Mouse (Mus musculus) mouse embryonic stem cell (cell line): ENCODE measurements around the gene Hist2h2aa1.
"Not testable (repeated sequence)": the region's sequence is repeated elsewhere in the genome, so short reads cannot be mapped to it uniquely, and the experiment has no call there.

Source experiments
- in situ Hi-C, 2 experiments: fragments of 300-500 bp; cut with MboI; formaldehyde crosslinking; loops; 1 replicate in 1 of 2; 3 replicates in 1 of 2; pipeline ENCODE4 v1.14.3; 2019 to 2020; ENCODE audit warnings: low sequenced_read_pairs in 2 of 2, low pct_unique_long_range_greater_than_20kb in 1 of 2, mixed read lengths in 1 of 2; ENCODE audit not compliant: unreplicated experiment in 1 of 2

The Hist2h2aa1 gene

GRCm38 (mm10) chr3:96226695-96227648, 18.3 kb upstream of the Hist2h2aa1 start:
- in situ Hi-C loops = no loop called here

DNA sequence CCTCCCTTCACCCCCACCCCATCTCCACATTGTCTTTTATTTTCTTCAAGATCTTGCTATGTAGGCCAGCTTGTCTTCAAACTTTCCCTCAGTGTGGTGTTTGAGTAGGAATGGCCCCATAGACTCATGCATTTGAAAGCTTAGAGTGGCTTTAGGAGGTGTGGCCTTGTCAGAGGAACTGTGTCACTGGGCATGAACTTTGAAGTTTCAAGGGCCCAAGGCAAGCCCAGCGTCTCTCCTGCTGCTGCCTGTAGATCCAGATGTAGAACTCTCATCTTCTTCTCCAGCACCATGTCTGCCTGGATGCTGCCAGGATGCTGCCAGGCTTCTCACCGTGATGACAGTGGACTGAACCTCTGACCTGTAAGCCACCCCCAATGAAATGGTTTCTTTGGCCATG, 16.5 kb upstream of the Hist2h2aa1 start:
- in situ Hi-C loops = no loop called here

GRCm38 (mm10) chr3:96230404-96230803, 14.9 kb upstream of the Hist2h2aa1 start:
- in situ Hi-C loops = no loop called here

DNA sequence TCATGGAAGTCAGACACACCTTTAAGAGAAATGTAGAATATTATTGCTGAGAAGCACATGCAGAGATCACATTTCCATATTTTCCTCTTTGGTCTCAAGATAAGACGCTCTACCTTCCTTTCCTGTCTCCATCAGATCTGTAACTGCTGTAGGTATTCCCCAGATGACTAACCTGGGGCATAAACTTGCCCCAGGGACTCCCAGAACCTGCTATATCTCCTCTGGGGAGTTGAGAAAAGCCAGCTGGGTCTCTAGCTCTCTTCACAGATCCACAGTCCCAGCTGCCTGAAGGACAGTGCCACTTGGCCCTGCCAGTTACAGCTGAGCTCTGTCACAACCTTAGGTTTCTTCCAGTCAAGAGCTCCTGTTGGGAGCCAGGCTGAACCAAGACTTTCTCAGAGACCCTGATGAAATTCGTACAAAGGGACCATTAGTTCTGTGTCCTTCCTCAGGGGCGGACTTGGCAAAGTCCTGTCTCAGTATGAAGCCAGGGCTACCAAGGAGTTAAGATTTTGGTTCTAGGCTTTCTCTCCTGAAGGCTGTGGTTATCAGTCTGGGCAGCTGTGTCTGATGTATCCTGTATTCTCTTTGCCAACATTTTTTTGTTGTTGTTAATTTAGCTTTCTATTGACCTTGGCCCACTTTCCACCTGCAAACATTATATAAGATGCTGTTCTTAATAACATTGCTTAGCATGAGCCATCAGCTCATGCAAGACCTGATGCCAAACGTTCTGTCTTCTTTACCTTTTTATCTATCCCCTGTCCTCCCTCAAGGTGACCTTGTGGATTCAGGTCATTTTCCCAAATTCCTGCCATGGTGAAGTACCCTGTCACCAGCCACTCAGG, 14.2 kb upstream of the Hist2h2aa1 start:
- in situ Hi-C loops = no loop called here

- in situ Hi-C loops = no loop called here
Observed at GRCm38 (mm10) chr3:96231758-96232120, 13.6 kb upstream of the Hist2h2aa1 start.

DNA sequence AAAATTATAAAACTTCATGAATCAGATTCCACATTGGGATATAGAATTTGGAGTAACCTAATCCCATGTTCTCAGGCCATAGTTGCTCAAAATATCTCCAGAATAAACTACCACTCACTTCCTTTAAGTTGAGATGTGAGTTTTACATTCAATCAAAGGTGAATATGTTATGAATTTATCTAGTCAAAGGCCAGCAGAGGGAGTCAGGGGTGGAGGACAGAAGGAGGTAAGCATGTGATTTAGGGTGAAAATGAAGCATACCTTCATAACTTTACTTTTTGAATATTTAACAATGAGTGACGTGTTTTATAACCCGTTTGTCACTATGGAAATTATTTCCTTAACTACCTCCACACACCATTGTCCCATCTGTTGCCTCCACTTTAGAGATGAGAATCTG, 10.4 kb upstream of the Hist2h2aa1 start:
- in situ Hi-C loops = no loop called here

DNA sequence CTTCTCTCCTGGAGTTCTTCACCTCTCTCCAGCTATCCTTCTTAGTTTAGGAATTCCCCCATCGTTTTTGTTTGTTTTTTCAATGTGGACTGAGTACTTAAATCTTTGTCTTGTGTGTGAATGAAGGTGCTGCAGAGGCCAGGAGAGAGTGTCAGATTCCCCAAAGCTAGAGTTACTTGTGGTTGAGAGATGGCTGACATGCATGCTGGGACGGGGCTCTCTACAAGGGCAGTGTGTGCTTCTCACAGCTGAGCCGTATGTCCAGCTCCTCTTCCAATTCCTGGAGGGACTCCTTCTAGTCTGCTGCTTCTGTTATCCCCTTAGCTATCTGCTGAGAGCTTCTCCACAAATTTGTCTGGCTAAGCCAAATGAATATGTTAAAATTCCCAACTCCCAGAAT, 9.5 kb upstream of the Hist2h2aa1 start:
- in situ Hi-C loops = no loop called here

DNA sequence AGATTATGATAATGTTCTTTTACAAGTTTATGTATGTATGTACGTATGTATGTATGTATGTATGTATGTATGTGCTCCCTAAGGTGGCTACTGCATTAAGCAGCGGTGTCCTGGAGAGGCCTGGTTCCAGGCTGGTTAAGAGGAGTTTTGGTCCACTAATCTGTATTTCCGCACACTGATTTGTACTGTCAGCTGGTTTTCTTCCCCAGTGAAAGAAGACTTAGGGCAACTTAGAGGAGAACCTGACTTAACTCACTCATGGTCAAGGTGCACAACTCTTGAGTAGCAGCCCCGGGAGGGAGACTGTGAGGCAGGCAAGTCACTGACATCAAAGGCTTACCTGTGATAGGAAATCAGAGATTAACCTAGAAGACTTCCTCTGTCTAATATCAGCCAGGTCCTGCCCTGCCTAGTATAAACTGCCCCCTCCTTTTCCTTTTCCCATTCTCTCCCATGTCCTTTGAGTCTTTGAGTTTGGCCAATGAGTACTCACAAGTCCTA, 8.4 kb upstream of the Hist2h2aa1 start:
- in situ Hi-C loops = no loop called here

DNA sequence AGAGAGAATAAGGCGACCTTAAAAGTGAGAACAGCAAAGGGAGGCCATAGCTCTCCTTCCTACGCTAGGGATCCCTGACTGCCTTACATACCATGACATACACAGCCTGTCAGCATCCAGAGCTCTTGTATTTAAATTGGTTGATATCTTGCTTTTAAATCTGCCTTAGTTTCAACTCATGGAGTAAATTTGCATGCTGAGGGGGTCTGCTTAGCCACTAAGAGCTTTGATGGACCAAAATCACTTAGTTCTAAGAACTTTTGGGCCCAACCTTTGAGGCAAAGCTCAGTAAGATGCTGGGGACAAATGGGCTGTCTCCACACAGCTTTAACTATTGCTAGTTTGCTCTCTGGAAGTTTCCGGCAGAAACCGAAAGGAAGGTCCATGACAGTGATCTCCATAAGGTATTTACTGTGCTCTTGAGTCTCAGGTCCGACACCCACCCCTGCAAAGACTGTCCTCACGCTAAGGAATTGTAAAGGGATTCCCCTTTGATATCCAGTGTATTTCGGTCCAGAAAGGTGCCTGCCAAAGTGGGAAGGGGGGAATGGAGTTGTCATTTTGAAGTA, 7.9 kb upstream of the Hist2h2aa1 start:
- in situ Hi-C loops = no loop called here

GRCm38 (mm10) chr3:96237904-96238511, 7.3 kb upstream of the Hist2h2aa1 start:
- in situ Hi-C loops = no loop called here

GRCm38 (mm10) chr3:96238954-96239793, 6.1 kb upstream of the Hist2h2aa1 start, which contains the start of gene Hist2h3c2:
Gene Hist2h3c2, minus strand, starts transcription at chr3:96239127.
- in situ Hi-C loops = not testable (repeated sequence)

DNA sequence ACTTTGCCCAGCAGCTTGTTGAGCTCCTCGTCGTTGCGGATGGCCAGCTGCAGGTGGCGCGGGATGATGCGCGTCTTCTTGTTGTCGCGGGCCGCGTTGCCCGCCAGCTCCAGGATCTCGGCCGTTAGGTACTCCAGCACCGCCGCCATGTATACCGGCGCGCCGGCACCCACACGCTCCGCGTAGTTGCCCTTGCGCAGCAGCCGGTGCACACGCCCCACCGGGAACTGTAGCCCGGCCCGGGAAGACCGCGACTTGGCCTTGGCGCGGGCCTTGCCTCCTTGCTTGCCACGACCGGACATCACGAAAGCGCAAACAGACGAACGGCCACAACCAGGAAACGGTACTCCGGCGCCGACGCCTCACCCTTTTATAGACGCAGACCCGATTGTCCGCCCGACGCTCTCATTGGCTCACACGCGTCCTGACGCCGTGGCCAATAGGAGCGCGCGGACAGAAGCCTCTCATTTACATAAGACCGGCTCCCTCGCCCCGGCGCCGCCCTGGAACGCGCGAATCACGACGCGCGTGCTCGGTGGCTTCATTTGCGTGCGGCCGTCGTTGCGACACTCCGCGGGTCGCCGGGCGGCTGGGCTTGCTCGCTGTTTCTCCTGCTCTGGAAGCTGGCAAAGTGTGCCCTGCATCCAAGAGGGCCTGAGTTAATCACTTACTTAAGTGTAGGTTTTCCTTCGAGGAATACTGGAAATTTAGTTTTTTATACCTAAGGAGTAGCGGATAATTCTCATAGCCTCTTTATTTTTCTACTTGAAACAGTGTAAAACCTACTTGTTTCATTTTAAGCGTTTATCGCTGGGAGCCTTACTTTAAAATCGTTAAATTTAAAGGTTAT, 5.1 kb upstream of the Hist2h2aa1 start, which contains the start of gene Hist2h2aa2:
Gene Hist2h2aa2 (minus strand): TSS at position 328 of the 850 bp plus-strand sequence.
- in situ Hi-C loops = not testable (repeated sequence)

DNA sequence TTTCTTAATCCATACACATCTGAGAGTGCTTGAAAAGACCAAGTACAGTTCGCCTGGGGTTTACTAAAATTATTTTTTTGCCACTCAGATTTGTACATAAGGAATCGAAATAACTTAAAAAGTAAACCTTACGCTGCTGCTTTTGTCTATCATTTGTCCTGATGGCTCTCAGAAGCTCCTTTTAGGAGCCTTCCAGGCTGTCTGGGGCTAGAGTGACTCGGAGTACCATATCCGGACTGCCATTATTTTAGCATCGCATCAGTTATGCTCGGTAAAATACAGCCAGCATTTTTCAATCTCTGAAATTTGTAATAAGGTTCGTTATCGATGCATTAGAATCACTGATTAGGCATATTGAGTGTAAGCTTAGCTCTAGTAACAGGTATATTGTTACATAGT, 4.5 kb upstream of the Hist2h2aa1 start:
- in situ Hi-C loops = no loop called here

DNA sequence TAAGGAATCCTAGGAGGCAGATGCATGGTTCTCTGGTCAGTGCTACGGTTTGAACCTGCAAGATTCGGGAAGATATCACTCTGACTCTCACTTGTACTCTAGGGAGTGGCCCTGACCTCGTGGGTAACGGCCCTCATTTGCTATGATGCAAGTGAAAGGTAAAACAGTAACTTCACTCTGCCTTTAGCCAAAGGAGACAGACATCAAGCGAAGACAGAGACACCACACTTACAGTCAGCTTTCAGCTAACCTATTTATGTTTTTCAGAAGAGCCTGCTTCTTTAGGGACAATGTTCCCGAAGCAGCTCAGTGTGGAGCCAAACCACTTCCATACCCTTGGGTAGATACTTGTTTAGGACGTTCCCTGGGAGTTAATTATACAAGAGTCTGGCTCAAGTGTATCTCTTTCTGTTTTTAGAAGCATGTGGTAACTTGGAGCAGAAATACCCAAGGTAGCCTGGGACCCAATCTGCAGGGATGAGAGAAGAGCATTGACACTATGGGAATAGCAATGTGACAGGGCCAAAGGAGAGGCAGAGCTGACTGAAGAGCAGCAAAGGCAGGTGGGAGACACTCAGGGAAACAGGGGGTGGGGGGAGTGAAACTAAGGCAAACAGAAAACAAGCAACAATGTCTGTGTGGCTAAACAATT, 1.2 kb upstream of the Hist2h2aa1 start:
- in situ Hi-C loops = no loop called here

DNA sequence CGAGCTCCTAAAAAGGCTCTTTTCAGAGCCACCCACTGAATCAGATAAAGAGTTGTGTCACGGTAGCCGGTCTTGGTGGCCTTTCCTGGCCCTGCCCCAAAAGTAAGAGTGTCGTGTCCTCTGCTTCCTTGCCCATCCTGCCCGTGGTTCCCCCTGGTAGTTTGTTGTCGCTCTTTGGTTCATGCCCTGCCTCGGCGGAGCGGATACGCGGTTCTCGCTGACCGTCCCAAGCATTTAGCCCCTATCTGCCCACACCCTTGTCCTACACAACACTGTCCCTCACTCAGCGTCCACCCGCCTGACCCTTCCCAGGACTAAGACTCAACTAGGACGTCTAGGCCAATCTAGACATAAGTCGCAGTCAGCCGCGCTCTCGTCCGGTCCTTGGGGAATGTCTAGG, 721 bp downstream of the Hist2h2aa1 start:
- in situ Hi-C loops = not testable (repeated sequence)

- in situ Hi-C loops = not testable (repeated sequence)
Observed at GRCm38 (mm10) chr3:96246427-96246856, 1.1 kb downstream of the Hist2h2aa1 start, which contains the start of gene Hist2h3c1. Gene Hist2h3c1, plus strand, starts transcription at chr3:96246685.
